Mouse (Mus musculus) midbrain, postnatal 0 days (tissue): ENCODE data around the gene Emilin2. TPM values are rescaled to one million over a fixed set of nuclear protein-coding genes. Genes with fewer than 3 reads are reported as not detected.

Experiments
- ATAC-seq: fragments of 200-750 bp; cut with Nextera tagmentation; 2 replicates; pipeline ENCODE4 v1.8.0; 2017; ENCODE audit warnings: moderate number of reproducible peaks, mild to moderate bottlenecking, moderate TSS enrichment, moderate library complexity; ENCODE audit not compliant: low FRiP score
- DNase-seq: peaks from one replicate; pipeline ENCODE4 v3.0.0-alpha.2; 2015; ENCODE audit warnings: low spot score
- H3K27ac ChIP-seq: fragments of 300-500 bp; sonication (generic); 2 replicates; pipeline ENCODE4 v1.5.1; 2014; ENCODE audit warnings: low read depth, mild to moderate bottlenecking, low read length, mixed read lengths
- H3K27me3 ChIP-seq: fragments of 300-500 bp; sonication (generic); 2 replicates; pipeline ENCODE4 v1.6.1; 2014; ENCODE audit warnings: low read length, control low read depth, mixed read lengths; ENCODE audit not compliant: insufficient read depth
- H3K36me3 ChIP-seq: fragments of 300-500 bp; sonication (generic); 2 replicates; pipeline ENCODE4 v1.6.1; 2014; ENCODE audit warnings: low read length, control low read depth, mixed read lengths; ENCODE audit not compliant: insufficient read depth
- H3K4me1 ChIP-seq: fragments of 300-500 bp; sonication (generic); 2 replicates; pipeline ENCODE4 v1.6.1; 2014; ENCODE audit warnings: mild to moderate bottlenecking, control low read depth, antibody characterized with exemption, low read length, mixed read lengths; ENCODE audit not compliant: insufficient read depth
- H3K4me2 ChIP-seq: fragments of 300-500 bp; sonication (generic); 2 replicates; pipeline ENCODE4 v1.6.1; 2014; ENCODE audit warnings: low read depth, mild to moderate bottlenecking, low read length, mixed read lengths; ENCODE audit not compliant: poor library complexity, severe bottlenecking
- H3K4me3 ChIP-seq: fragments of 300-500 bp; sonication (generic); 2 replicates; pipeline ENCODE4 v1.5.1; 2014; ENCODE audit warnings: low read depth, mild to moderate bottlenecking, low read length, moderate library complexity
- H3K9ac ChIP-seq: fragments of 300-500 bp; sonication (generic); replicated peaks from 2 replicates; pipeline ENCODE4 v1.6.1; 2014; ENCODE audit warnings: mild to moderate bottlenecking, low read length, moderate library complexity, mixed read lengths; ENCODE audit not compliant: poor library complexity, severe bottlenecking
- H3K9me3 ChIP-seq: fragments of 300-500 bp; sonication (generic); 2 replicates; pipeline ENCODE4 v1.6.1; 2016; ENCODE audit warnings: low read length, control low read depth
- CTCF ChIP-seq: IDR thresholded peaks from 2 replicates; pipeline ENCODE4 v1.5.1; 2016; ENCODE audit warnings: antibody characterized with exemption, mild to moderate bottlenecking
- WGBS: fragments of 180-500 bp; shearing (Covaris S2); extraction: QIAGEN DNeasy Blood & Tissue Kit; methylation state at CpG from one replicate; pipeline ENCODE4 v1.1.7; 2014; 5-methylcytosine and 5-hydroxymethylcytosine counted together
- polyA plus RNA-seq: library from polyadenylated mRNA; unstranded; fragments of >200 nt; fragmentation: Nextera tagmentation; extraction: Ambion mirVana; gene quantifications from 2 replicates; pipeline ENCODE4 v1.2.1, GENCODE M21; 2015
- total RNA-seq: library from RNA; depleted of rRNA; stranded (reverse); fragments of >200 nt; gene quantifications from 2 replicates; pipeline ENCODE4 v1.2.3, GENCODE M21; 2014

The Emilin2 gene
- total and polyA plus RNA-seq, 2 experiments from 2014 or later = 0.93 to 1.9 TPM

- no peaks in the 10 kb centered on the region for H3K27me3 ChIP-seq
- TF ChIP-seq CTCF = no peak
- no peak overlapping the region for H3K9ac ChIP-seq
- H3K27ac ChIP-seq = no peak overlapping the region
- no peaks in the 10 kb centered on the region for H3K36me3 ChIP-seq
- H3K4me1 ChIP-seq = no peaks in the 10 kb centered on the region
- H3K4me3 ChIP-seq = no peak overlapping the region
- DNase-seq (no peak), ATAC-seq (no peak)
- H3K9me3 ChIP-seq = no peaks in the 10 kb centered on the region
- 89% methylated on average over 9 of the region's 9 CpGs for whole genome bisulfite sequencing
- no peak overlapping the region for H3K4me2 ChIP-seq
Measured at GRCm38 (mm10) chr17:71282716-71283115, 29.1 kb downstream of the Emilin2 start.

DNA sequence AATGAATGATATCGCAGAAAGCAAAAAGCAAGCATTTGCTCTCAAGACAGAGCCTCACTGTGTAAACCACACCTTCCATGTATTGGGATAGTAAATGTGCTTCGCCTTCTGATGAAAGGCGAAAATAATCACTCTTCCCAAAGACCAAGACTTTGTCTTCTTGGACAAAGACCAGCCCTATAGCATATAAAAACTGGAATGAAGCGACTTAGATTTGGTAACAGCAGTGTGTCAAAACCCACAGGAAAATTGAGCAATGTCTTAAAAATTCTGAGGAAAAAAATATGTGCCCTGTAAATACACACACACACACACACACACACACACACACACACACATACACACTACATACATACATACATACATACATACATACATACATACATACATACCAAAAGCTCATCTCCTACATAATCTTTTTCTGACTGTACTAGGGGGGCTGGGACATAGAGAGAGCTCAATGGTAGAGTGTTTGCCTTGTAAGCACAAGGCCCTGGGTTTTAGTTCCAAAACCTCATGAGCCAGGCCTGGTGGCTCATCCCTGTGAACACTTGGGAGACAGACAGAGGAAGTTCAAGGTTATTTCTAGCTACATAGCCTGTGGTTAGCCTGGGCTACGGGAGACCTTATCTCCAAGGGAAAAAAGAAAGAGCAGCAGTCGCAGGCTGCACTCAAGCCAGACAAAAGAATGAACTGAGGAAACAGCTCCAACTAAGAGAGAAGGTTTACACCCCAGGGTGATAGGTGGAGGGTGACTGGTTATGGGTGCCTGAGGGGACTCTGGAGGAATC, 33.9 kb downstream of the Emilin2 start:
- Histone ChIP-seq H3K4me1 (no peaks in the 10 kb centered on the region), H3K27me3 (no peaks in the 10 kb centered on the region), H3K9ac (no peak overlapping the region), H3K4me2 (no peak overlapping the region), H3K36me3 (no peaks in the 10 kb centered on the region), H3K9me3 (no peaks in the 10 kb centered on the region), H3K27ac (no peak overlapping the region), H3K4me3 (no peak overlapping the region)
- ATAC-seq (no peak), DNase-seq (no peak)
- TF ChIP-seq CTCF = no peak
- 97% methylated on average over 6 of the region's 6 CpGs for WGBS

DNA sequence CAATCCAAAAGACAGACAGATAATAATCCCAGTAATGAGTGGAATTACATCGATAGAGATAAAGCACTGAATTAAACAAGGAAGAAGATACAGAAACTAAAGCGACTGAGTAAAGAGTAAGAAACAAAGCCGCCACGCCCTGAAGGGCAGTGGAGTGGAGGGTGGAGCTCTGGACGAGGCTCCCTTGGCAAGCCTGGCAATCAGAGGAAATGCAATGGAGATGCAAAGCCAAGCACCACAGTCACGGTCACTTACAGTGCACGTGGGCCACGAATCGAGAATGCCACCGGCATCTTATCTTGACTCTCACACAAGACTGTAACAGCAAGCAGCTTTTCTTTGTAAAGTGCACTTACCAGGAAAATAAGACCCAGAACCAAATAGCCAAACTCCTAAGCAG, 35.0 kb downstream of the Emilin2 start:
- Histone ChIP-seq H3K27ac (no peak overlapping the region), H3K9ac (no peak overlapping the region), H3K36me3 (no peaks in the 10 kb centered on the region), H3K4me2 (no peak overlapping the region), H3K4me1 (no peaks in the 10 kb centered on the region), H3K4me3 (no peak overlapping the region), H3K27me3 (no peaks in the 10 kb centered on the region), H3K9me3 (no peaks in the 10 kb centered on the region)
- DNase-seq = no peak
- WGBS = 85% methylated on average over 10 of the region's 10 CpGs
- TF ChIP-seq CTCF = no peak
- ATAC-seq = no peak

- 96% methylated on average over 12 of the region's 12 CpGs for WGBS
- Histone ChIP-seq H3K4me2 (no peak overlapping the region), H3K4me1 (no peaks in the 10 kb centered on the region), H3K4me3 (no peak overlapping the region), H3K27ac (no peak overlapping the region), H3K36me3 (no peaks in the 10 kb centered on the region), H3K9me3 (no peaks in the 10 kb centered on the region), H3K9ac (no peak overlapping the region), H3K27me3 (no peaks in the 10 kb centered on the region)
- TF ChIP-seq CTCF = no peak
- DNase-seq (no peak), ATAC-seq (no peak)
Measured at GRCm38 (mm10) chr17:71273901-71274300, 37.9 kb downstream of the Emilin2 start.

DNA sequence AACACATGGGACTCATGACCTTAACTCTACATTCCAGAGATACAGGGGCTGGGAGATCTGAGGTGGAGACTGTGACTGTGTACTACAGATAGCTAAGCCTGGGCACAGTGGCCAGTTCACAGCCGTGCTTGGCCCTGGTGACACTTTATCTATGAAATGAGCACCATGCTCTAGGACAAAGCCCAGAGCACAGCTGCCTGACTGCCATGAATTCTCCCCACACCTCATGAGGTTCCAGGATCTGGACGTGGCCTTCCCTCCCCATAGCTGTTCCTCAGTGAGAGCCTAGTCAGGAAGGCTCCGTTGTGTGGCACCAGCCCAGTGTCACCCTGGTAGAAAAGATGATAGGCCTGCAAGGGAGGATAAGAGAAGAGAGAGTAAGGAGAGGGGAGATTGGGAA, 43.2 kb downstream of the Emilin2 start:
- Histone ChIP-seq H3K9ac (no peak overlapping the region), H3K27me3 (no peaks in the 10 kb centered on the region), H3K4me3 (no peak overlapping the region), H3K9me3 (no peaks in the 10 kb centered on the region), H3K27ac (no peak overlapping the region), H3K36me3 (no peaks in the 10 kb centered on the region), H3K4me2 (no peak overlapping the region), H3K4me1 (no peaks in the 10 kb centered on the region)
- DNase-seq = no peak
- ATAC-seq = no peak
- WGBS = 88% methylated on average over 3 of the region's 3 CpGs
- no peak for TF ChIP-seq CTCF

DNA sequence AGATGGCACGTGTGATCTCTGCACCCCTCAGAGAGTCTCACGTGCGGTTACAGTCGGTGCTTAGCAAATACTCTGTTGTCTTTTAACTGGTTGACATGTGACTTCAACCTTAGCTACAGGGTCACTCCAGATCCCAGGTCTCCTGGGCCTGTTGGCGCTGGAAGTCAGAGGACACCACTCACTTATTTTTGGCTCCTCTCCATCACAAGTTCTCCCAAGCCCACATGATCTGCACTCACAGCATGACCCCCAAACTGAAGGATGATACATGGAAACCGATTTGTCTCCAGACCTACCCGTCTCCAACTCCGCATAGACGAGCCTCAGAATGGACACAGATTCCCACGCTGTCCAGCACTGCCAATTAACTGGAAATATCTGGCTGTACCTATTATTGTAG, 43.6 kb downstream of the Emilin2 start:
- Histone ChIP-seq H3K36me3 (no peaks in the 10 kb centered on the region), H3K27me3 (no peaks in the 10 kb centered on the region), H3K4me3 (no peak overlapping the region), H3K9me3 (no peaks in the 10 kb centered on the region), H3K4me2 (no peak overlapping the region), H3K27ac (no peak overlapping the region), H3K9ac (no peak overlapping the region), H3K4me1 (no peaks in the 10 kb centered on the region)
- DNase-seq (no peak), ATAC-seq (no peak)
- WGBS = 82% methylated on average over 10 of the region's 10 CpGs
- no peak for TF ChIP-seq CTCF
